Mouse (Mus musculus) frontal cortex, postnatal 25 days (tissue): ENCODE results near the gene Grm3.

Source experiments
- DNase-seq, 2 experiments: peaks; one replicate each; pipeline ENCODE4 v3.0.0; 2022; ENCODE audit warnings: low spot score in 2 of 2

Grm3 gene

DNA sequence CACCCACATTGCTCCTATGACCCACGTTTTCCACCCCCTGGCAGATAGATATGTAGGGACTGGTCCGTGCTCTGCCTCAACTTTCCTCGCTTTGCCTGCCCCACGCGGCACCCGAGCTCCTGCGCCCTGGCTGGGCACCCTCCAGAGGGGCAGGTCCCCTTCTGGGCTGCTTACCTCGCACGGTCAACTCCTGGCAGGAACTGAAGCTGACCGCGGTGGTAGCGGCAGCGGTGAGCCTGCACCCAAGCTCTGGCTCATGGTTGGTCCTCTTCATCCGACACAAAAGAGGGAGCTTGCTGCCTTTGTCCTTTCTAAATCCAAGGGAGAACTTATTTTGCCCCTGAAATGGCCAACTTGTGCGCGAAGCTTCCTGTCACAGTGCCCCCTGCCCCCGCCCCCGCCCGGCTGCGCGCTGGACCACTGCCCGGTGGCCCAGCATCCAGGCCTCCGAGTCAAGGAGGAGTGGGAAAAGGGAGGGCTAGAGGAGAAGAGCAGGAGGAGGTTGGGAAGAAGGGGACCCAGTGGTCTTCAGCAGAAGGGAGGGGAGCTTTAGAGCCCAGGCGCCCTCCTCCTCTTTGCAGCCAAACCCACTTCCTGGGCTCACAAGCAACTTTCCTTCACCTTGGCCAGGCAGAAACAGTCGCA lies at the start of gene Grm3:
Gene Grm3 (minus strand): TSS at position 215 of the 645 bp plus-strand sequence.
- DNase-seq, result peak; percentile 11 to 22

DNA sequence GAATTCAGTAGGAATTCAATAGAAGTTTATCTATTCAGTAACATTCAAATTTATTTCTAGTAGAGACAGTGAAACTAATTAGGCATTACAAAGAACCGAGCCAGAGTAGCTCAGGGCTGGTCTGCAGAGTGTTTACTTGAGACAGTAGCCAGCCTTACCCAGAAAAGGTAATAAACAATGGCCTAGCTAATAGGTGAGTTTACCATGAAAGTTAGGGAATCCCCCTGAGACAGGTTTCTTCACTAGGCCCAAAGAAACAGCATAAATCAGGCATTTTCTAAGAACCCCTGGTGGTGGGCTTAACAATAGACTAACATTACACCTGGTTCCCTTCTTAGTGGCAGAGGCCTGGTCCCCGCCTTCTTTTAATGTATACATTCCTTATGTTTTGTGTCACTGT lies 30.8 kb upstream of the Grm3 start:
- DNase-seq, result no peak

DNA sequence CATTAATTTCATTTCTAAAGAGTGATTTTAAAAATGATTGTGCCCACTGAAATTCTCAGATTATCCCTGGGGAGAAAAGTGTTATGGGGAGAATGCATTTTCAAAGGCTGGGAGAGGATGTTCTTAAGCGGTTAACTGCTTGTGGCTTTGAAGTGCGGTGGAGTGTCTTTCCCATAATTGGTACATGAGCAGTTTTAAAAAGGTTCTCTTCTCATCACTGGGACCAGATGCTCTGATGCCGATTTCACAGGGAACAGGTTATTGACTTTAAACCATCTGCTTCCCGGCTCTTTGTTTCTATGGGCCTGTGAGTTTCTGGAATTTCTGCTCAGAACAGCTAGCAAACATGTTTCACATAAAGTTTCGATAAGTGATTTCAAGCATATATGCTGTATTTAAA lies 23.2 kb upstream of the Grm3 start:
- no peak for DNase-seq

DNA sequence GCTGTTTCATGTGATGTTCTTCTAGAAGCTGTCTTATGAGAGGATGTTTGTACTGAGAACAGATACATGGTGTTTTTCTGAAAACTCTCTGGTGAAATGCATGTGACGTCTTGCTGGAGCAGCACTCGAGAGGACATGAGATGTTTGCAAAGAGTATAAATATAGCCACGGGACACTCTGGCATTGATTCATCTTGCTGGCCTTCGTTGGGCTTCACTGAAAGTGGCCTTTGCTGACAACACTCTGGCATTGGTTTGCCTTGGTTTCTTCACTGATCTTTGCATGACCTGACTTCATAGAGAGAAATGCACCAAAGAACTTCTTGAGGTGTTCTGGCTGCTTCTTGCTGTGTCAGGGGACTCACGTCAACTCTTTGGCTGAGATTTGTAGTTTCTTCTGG lies 19.1 kb upstream of the Grm3 start:
- no peak for DNase-seq

DNA sequence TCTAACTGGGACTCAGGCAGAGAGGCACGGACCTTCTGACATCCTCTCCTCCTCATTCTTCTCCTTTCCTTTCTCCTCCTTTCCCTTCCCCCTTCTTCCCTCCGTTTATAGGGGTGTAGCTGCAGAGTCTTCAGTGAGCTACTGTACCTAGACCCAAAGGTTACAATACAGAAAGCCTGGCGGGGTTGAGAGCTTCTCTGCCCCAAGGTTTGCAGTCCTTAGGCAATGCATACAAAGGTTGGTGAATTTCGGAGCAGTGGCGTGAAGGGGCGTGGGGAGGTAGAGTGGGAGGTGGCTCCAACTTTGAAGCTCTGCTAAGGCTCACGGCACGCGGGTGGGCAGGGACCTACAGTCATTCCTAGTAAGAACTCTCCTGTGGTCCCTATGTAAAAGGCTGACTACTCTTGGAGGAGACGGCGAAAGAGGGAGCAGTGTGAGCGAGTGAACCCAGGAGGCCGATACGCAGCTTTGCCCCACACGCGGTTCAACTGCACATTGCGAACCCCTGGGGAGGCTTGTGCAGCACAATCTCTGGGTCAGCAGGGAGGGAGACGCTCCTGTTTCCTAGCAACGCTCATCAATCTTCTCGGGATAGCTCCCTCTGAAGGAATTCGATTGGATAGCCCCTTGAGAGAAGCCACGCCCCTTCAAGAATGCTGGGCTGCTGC lies 765 bp upstream of the Grm3 start:
- DNase-seq, result peak; percentile 62 to 64

DNA sequence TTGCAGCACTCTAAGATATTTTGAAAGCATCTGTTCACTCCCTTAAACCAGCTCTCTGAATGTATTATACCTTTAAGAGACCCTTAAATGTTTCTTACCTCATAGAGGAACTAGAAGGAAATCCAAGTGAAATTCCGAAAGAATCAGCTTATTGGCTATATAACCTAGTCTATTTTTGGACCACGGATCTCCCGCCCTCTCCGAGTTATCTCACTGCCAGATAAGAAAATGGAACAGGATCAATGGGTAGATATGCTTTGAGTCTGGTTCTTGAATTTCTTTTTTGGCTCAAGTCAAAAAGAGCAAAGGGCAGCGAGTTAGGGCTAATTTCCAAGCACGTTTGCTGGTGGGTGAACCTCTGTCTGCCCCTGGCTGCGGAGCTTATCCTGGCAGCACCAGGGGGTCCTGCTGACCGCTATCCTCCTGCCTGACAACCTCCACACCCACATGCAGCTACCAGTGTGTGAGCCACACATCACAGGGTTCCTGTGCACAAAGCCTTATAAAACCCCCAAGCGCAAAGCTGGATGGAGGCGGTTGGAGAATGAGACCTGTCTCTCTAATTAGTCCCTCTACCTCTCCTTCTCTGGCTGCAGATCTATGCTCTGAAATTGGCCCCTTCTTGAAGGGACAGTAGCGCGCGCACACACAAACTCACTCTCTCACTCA lies 549 bp downstream of the Grm3 start:
- peak; percentile 15 to 23 for DNase-seq

DNA sequence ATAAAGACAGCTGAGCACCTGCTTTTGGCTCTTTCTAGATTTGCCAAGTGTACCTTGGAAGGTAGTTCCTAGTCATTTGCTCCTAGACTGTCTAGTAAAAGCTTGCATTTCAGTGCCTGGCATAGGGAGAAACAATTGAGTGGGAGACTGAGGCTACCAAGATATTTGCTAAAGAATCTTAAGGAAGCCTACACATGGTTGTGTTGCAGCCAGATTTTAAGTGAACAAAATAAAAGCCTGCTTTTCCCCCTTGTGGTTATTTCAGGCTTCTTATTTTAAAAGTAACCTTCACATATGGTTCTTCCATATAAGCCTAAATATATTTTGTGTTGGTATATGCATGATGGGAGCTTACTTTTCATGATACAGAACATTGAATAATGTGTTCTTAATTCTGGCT lies 3.8 kb downstream of the Grm3 start:
- DNase-seq, result no peak

DNA sequence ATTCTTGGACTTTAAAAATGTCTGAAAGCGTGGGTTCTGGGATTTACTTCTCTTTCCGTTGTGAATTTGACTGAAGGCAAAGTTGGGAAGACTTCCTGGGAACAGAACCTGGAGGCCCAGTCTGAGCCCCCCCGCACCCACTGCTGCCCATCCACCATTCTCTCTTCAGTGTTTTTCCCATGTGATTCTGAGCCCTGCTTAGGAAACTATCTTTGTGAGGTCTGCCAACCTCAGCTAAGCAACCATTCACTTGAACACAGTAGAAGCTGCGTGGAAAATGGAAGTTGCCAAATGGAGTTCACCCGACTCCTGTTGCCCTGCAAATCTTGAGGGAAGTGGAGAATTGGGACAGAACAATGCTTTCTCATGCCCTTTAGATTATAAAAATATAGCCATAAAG lies 8.7 kb downstream of the Grm3 start:
- no peak for DNase-seq

DNA sequence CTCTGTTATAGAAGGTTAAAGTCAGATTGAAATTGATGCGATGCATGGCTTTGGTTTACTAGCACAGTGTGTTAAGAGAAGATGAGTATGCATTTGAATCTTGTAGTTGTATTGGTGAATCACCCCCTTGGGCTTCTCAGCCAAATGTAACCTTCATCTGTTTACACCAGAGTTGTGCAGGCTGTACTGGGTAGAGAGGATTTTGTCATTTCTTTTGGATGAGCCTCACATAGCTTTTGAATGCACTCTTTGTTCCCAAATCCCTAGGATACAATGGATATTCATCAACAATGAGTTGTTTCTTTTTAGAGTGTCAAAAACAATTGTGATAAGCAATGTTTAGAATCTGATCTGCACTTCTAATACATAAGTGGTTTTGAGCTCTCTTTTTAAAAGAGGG lies 17.9 kb downstream of the Grm3 start:
- no peak for DNase-seq

DNA sequence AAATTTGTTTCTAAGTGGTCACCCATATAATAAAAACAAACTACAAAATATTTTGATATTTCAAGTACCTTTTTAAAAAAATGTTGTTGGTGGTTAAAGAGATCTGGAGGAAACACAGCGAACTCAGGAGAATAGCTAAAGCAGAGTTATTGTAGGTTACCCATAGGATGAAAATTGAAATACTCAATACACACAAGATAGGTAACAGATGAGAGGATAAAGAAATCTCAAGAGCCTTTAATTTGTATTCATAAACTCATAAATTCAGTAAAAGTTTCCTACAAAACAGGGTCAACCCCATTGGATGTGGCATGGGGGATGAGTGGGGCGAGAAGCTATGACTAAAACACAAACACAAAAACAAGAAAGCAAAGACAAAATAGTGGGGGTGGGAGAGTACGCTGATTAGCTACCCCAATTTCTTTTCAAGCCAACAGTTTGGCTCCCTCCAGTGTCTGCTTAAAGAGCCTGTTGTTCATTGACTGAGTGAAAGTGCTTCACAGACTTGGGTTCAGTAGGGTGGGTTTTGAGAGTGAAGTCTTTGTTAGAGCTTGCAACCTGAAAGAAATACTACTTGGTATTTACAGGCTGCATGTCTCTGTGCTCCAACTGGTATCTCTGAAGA lies 21.5 kb downstream of the Grm3 start:
- DNase-seq, result no peak

DNA sequence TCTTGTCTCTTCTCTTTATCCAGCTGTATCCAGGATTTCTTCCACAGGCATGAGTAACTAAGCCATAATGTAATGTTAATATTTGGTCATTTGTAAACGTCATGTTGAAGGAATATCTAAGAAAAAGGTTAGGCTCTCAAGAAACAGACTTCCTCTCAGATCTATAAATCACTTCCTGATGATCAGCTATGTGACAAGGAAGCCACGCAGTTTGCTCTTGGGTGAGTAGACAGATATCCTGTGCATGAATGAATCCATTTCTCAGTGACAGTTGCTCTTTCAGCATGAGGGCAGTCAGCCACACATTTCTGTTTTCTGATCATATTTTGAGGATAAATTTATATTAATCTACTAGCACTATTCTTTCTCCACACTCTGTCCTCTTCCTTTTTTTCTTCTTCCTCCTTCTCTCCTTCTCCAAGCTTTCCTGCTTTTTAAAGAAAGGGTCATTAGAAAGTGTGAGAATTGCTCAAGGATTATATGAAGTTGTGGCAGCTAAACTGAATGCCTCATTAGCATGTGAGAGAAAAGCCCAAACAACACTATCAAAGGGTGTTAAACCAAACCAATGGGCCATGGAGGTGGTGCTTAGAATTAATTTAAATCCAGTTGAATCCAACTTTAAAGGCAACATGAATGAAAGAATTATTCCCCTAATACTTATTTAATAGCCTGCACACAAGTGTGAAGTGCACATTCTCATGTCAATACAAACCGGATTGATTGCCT lies 22.1 kb downstream of the Grm3 start:
- no peak for DNase-seq

DNA sequence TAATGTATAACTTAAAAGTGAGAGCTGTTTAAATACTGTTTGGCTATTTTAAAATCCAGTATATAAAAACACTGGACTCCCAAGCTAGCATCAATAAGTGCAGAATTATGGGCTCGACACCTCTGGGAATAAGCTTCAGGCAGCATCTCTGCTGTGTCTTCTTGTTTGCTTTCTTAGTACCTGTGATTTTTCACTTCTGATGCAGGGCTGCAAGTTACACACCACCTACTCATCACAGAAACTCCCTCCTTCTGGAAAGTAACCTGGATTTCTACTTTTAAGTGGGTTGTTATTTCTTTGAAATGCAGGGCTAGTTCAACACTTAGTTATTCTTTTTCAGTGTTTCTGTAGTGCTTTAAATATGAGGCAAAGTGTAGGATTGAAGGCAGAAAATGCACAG lies 32.6 kb downstream of the Grm3 start:
- DNase-seq, result no peak

DNA sequence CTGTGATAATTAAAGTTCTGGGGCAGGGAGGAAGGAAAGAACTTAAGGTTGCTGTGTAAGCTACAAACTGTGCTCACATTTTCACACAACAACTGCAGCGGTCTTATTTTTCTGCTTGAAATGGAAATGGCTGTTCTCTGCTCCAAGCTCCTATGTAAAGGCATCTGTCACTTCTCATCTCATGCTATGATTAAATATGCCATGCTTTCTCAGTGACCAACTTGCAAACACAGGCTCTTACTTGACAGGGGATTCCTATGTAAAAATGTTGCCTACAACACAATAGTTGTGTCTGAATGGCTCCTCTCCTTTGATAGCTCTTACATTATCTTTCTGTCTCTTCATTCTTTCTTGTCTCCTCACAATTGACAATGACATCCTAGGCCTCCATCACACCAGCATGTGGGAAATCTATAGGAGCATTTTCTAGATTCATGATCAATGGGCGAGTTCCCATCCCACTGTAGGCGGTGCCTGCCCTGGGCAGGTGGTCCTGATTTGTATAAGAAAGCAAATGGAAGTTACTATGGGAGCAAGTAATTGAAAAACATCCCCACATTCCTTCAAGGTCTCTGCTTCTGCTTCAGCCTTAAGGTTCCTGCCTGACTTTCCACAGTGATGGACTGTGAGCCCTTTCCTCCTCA lies 34.2 kb downstream of the Grm3 start:
- DNase-seq, result no peak

DNA sequence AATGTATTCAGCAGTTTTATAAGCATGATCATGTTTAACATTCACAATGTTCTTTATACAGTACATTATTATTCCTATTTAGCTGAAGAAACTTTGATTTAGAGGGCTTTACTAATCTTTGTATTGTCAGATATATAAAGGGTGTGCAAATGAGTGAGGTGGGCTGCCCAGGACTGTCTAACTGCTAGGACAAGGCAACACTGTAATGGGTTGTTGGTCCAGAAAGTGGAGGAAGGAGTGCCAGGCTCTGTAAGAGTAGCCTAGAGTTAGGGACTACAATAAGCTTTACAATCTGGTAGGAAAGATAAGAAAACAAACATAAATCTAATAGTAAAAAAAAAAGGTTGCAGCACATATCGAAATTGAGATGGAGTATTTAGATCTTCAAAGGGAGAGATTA lies 34.8 kb downstream of the Grm3 start:
- DNase-seq, result no peak

DNA sequence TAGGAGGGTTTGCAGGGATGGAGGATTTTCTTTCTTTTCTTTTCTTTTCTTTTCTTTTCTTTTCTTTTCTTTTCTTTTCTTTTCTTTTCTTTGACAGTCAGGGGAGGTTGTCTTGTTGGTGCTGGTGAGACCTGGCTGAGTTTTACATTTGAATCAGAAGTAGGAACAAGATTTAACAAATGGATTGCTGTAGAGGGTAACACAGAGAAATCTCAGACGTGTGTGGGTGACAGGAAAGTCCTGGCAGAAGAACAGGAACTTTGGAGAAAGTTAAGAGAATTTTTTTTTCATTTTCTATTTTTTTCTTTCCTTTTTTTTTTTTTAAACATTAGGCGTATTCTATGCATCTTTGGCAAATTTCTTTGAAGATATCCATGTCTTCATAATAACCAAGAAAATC lies 41.8 kb downstream of the Grm3 start:
- no peak for DNase-seq

DNA sequence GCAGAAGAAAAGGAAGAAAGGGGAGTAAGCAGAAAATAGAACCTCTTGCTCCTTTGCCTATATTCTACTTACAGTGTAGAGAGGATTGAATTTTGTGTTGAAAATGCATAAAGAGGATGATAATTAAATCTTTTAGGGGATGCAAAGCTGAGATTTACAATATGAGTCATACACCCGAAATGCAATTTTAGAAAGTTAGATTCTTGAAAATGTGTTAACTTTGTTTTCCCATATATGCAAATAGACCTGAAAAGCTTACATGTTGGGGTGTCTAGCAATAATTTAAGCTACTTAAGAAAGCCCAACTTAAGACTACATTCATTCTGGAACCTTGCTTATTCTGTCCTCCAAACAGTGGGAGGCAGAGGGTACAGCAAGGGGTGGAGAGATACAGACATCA lies 56.0 kb downstream of the Grm3 start:
- DNase-seq, result no peak

DNA sequence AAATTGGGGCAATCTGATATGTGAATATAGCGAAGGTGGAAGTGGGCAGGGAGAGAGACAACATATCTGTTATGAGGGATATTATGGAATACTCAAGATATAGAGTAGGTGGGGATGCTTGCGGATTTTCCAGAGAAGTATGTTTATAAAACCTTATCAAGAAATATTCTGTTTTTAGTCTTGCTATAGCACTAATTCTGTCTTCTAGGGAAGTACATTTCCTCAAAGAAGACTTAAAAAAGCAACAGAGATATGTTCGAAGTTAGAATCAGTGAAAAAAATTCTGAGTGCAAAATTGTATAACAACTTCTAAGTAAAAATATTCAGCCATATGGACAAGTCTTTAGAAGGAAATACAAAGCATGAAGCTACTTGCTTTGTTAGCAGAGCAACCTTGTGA lies 61.6 kb downstream of the Grm3 start:
- no peak for DNase-seq

DNA sequence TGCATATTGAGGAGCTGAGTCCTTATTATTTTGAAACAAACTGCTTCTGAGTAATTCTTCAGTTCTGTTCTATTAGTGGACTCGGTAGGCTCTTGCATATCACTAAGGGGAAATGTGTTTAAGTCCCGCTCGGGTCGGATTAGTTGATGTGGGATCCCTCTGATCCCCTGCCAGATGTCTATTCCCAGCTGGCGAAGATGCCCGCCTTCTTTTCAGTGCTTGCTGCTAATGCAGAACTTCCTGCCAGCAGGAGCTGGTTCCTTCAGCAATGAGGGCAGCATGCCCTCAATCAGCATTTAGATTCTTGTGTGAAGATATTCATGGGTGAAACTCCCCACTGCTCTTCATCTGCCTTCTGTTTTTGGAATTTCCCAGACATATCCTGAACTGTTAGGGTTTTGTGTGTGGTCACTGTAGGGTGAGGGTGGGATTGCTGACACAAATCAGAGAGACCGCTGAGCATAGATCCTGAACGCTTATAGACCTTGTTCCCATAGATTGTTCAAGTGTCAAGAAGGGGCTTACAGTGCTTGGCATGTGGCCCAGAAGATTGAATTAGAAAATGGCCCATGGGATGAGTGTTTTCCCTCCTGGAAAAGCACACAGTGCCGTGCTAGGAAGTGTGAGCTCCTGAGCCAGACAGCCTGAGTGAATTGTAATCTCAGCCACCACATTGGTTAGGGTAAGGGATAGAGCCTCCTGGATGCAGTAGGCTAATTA lies 62.9 kb downstream of the Grm3 start:
- DNase-seq, result peak; percentile 36 to 48

DNA sequence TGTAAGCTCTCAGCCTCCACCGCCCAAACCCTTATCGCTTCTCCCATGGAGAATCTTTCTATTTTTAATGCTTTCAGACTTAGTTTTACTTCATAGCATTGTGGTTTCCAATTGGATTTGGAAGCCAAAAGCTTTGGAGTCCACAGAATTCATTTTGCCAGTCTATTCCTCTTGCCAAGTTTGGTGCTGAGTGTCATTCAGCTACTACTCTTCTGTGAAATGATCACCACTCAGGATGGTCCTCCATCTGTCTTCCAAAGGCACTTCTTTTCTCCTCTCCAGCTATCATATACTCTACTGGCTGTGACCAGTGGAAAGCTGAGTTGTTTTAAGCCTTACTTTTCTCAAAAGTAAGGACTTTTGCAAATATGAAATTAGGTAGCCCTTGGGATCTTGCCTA lies 86.4 kb downstream of the Grm3 start:
- no peak for DNase-seq

DNA sequence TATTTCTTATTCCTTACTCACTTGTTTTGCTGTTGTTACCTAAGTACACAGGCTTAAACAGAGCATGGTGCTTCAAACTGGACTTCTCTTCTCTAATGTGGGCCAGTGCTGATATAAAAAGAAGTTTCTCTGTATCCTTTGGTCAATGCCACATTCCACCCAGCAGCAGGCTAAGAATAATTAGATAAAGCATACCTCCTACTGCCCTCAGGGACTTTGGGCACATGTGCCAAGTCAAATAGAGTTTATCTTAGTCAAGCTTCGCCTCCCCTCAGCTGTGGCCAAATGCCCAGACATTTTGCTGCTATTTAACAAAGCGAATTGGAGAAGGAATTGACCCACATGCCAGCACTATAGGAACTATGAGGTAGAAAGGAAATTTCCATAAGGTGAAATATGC lies 97.8 kb downstream of the Grm3 start:
- no peak for DNase-seq

DNA sequence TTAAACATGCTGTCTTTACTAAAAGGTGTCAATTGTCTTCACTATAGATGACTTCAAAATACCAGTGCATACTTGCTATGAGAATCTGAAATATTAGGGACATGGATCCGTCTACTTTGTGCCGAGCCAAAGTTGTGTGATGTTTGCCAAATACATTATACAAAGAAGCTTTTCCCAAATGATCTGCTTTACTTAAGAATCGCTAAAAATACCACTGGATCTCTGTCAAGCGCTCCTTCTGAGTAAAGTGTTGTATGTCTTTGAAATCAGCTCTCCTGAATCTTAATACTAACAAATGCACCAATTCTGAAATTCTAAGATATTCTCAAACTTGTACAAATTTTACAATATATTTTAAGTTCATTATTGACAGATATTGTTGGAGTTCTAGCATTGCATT lies 100.6 kb downstream of the Grm3 start:
- no peak for DNase-seq
